Mouse (Mus musculus): ENCODE data around the gene Sost.
"Not testable (repeated sequence)": the region's sequence is repeated elsewhere in the genome, so short reads cannot be mapped to it uniquely, and the experiment has no call there.

Sost gene

DNA sequence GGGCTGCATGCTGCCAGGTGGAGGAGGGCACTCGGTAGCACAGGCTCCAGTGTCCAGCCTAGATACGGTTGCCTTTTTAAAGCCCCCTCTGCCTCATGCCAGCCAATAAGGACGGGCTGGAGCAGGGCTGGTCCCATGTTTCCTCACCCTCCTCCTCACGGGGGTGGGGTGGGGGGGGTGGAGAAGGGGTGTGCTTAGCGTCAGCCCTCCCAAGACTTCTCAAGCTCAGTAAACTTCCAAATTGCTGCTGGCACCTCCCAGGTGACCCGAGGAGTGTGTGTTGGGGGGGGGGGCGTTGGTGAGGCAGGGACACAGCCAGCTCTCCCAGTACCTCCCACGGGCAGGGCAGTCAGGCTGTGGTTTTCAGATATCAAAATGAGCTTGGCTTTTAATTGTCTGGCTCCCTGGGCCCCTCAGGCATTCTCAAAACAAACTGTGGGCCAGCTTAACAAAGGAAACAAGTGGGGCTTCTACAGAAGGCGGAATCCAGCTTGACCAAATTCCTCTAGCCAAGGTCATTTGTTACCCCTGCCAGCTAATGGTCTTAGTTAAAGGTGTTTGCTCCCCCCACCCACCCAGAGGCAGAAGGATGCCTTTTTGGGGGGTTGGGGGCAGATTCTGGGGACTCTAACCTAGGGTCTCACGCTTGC, at the start of gene Sost:
Gene Sost (minus strand): TSS at position 51 of the 650 bp plus-strand sequence.
- DNase-seq (ENCODE audit: low spot score): no peak

GRCm38 (mm10) chr11:102016136-102016535, 49.3 kb upstream of the Sost start:
- no peak for DNase-seq (ENCODE audit: low spot score)

DNA sequence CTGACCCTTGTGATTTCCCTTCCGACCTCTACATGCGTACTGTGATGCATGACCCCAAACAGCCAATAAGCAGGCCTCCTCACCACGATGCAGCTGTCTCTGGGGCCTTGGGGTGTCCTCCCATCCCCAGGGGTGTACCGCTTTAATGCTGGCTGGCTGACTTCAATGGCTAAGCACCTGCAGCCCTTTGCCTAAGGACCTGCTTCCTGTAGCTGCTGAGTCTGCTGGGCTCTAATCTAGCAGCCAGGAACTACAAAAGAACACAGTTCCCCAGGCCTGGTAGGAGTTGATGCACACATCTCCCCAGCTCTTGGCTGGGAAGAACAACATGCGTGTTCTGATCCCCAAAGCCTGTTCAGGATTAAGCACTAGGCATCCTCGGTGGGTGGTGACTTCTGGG, 48.7 kb upstream of the Sost start:
- DNase-seq (ENCODE audit: low spot score): no peak

- DNase-seq (ENCODE audit: low spot score): no peak
Measured at GRCm38 (mm10) chr11:102013201-102013600, 46.4 kb upstream of the Sost start.

- no peak for DNase-seq (ENCODE audit: low spot score)
Measured at GRCm38 (mm10) chr11:102011510-102011909, 44.7 kb upstream of the Sost start.

GRCm38 (mm10) chr11:102010140-102010539, 43.3 kb upstream of the Sost start:
- peak; percentile 84 for DNase-seq (ENCODE audit: low spot score)

DNA sequence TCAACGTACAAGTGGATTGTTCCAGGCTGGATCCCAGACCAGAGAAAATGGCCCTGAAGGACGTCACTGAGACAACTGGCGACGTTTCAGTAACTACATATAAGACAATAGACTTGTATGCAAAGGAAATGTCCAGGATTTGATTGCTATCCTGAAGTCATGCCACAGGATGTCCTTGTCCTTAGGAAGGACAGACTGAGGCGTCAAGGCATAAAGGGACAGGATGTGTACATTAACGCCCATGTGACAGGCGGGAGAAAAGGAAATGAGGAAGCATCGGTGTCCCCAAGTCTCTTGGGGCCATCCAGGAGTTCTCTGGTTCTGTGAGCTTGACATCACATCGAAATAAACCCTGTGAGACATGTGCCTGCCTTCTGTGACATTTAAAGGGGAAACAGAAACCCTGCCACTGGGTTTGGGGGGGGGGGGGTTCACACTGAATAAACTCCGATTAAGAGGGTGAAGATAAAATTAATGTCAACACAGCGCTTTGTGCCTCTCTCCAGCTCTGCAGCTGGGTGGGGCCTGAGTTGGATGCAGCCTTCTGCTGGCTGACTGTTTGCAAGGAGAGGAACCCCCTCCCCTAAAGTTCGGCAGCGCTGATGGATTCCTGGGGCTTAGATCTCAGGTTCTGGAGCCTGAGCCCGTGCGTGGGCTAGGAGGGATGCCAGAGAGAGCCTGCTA, 42.3 kb upstream of the Sost start:
- no peak for DNase-seq (ENCODE audit: low spot score)

DNA sequence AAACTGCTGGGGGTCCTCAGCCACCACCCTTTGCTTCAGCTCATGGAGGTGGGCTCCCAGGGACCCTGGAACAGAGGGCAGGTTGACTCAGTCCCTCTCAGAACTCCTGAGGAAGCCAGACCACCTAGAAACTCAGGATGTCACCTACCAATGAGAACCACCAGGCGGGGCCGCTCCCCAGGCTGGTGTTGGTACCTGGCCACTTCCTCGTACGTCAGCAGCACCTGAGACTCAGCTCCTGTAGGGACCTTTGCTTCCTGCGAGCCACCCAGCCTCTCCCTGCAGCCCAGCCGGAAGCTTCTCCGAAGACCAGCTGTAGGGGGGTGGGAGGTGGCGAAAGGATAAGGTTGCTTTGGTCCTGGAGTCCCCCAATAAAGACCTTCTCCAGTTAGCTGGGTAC, 41.6 kb upstream of the Sost start:
- no peak for DNase-seq (ENCODE audit: low spot score)

DNA sequence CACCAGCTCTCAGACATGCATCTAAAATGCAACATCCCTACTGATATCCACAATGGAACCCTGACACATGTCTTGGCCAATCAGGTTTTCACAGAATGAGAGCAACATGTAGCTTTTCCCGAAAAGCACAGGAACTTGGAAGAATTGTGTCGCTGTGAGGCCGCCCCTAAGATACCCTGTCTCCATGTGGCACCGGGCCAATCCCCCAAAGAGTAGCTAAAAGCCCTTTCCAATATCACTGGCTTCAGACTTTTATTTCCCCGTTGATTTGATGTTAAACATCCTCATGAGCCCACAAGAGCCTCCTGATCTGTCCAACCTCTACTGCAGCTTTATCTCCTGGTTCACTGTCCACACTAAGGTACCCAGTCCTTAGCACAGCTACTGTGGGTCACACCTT, 39.9 kb upstream of the Sost start:
- DNase-seq (ENCODE audit: low spot score): no peak

- DNase-seq (ENCODE audit: low spot score): no peak
Measured at GRCm38 (mm10) chr11:102006271-102006670, 39.5 kb upstream of the Sost start.

- DNase-seq (ENCODE audit: low spot score): no peak
Measured at GRCm38 (mm10) chr11:102004251-102004650, 37.4 kb upstream of the Sost start.

- DNase-seq (ENCODE audit: low spot score): no peak
Measured at GRCm38 (mm10) chr11:101999466-101999865, 32.7 kb upstream of the Sost start.

- DNase-seq (ENCODE audit: low spot score): no peak
Measured at GRCm38 (mm10) chr11:101998258-101998657, 31.4 kb upstream of the Sost start.

- DNase-seq (ENCODE audit: low spot score): no peak
Measured at GRCm38 (mm10) chr11:101995938-101996337, 29.1 kb upstream of the Sost start.

GRCm38 (mm10) chr11:101994100-101994499, 27.3 kb upstream of the Sost start:
- DNase-seq (ENCODE audit: low spot score): no peak

GRCm38 (mm10) chr11:101992411-101992810, 25.6 kb upstream of the Sost start:
- no peak for DNase-seq (ENCODE audit: low spot score)

DNA sequence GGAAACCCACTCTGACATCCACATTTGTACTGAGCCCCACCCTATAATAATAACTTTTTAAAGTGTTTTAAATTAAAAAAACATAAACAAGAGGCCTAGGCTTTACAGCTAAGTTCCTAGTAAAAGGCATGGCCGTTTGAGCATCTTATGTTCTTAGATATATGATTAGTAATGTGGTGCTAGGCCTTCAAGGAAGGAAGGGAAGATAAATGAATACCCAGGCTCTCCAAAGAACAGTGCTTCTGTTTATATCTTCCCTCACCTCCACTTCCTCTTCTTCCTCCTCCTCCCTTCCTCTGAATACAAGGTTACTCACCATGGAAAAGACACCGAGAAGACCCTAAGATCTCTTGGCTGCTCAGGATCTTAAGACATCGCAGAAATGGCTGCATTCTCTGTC, 25.0 kb upstream of the Sost start:
- DNase-seq (ENCODE audit: low spot score): no peak

DNA sequence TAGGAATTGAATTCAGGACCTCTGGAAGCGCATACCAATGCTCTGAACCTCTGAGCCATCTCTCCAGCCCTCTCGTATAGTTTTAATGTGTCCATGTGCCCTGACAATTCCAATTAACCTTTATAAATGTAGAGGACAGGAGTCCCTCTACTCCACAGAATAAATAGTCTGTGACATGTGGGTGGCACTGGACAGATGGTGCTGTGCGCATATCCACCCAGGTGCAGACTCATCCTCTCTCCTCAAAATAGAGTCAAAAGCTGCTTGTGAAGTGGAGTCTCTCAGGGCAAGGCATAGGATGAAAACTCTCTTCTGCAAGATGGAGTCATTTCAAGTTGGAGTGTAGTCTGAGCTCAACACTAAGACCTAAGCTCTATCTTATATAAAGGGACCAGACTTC, 23.4 kb upstream of the Sost start:
- no peak for DNase-seq (ENCODE audit: low spot score)

GRCm38 (mm10) chr11:101986913-101987312, 20.1 kb upstream of the Sost start, which contains the start of gene Dusp3:
TSS of gene Dusp3 (minus strand) at chr11:101987013.
- no peak for DNase-seq (ENCODE audit: low spot score)

DNA sequence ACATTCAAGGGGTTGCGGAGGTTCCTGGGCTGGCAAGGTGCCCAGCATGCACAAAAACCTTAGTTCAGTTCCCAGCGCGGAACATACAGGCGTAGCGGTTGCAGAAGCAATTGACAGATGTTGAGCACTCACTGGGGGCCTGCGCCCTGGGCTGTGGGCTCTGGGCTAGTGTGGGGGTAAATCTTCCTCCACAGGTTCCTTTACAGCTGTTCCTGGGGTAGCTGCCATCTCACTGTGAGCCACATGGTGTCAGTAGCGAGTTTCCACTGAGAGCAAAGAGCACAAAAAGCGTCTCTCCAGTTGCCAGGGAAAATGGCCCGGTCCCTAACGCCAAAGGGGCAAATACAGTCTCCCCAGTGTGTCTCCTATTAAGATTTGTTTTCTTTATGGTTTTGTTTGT, 19.2 kb upstream of the Sost start:
- peak; percentile 94 for DNase-seq (ENCODE audit: low spot score)

DNA sequence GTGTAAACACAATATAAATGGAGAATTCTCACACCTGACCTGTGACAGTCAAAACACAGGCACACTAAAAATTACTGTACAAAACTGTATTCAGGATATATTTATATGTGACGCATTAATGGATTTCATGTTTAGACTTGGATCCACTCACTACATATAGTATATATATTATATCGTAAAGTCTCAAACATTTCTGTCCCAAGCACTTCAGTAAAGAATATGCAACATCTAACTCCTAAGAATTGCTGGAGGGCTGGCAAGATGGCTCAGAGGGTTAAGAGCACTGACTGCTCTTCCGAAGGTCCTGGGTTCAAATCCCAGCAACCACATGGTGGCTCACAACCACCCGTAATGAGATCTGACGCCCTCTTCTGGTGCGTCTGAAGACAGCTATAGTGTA, 18.6 kb upstream of the Sost start:
- DNase-seq (ENCODE audit: low spot score): not testable (repeated sequence)

GRCm38 (mm10) chr11:101984054-101985025, 17.5 kb upstream of the Sost start, which contains the start of gene Cfap97d1:
TSS of gene Cfap97d1 (plus strand) at chr11:101984279.
- peak; percentile 91 for DNase-seq (ENCODE audit: low spot score)

All from retina, embryonic 14.5 days (tissue).